Mouse (Mus musculus): ENCODE data around the gene Elmsan1. TPM values are rescaled to one million over a fixed set of nuclear protein-coding genes. Genes with fewer than 3 reads are reported as not detected.

Elmsan1 gene
- polyA plus RNA-seq, 1 experiment from 2014 or later: 8.8 TPM

GRCm38 (mm10) chr12:84192741-84193641 is 25.7 kb downstream of the Elmsan1 start:
- H3K4me2 ChIP-seq (ENCODE audit: low read length): peak overlapping the region; percentile 85
- under 1% methylated on average over 86 of the region's 102 CpGs for WGBS

GRCm38 (mm10) chr12:84192280-84192679 is 26.4 kb downstream of the Elmsan1 start:
- no peak for DNase-seq (ENCODE audit: low spot score)
- no peaks in the 10 kb centered on the region for H3K36me3 ChIP-seq (ENCODE audit: control insufficient read depth, insufficient read depth, low read length)
- H3K4me3 ChIP-seq (ENCODE audit: low read depth, low read length): peak overlapping the region; percentile 72
- H3K4me2 ChIP-seq (ENCODE audit: low read length): peak overlapping the region; percentile 85
- H3K9me3 ChIP-seq (ENCODE audit: control insufficient read depth, low read length): no peaks in the 10 kb centered on the region
- 4% methylated on average over 13 of the region's 13 CpGs for whole genome bisulfite sequencing
- peak overlapping the region; percentile 86 for H3K9ac ChIP-seq (ENCODE audit: low read length)
- peaks cover 73% of the 10 kb centered on the region for H3K4me1 ChIP-seq (replicated peaks; ENCODE audit: control insufficient read depth, insufficient read depth, low read length)
- H3K27me3 ChIP-seq (replicated peaks; ENCODE audit: control insufficient read depth, insufficient read depth, low read length): no peaks in the 10 kb centered on the region
- peak overlapping the region; percentile 99 for H3K27ac ChIP-seq (ENCODE audit: low read depth)
- no peak for ATAC-seq (replicated peaks; ENCODE audit: low FRiP score, low TSS enrichment, low read depth)

More at GRCm38 (mm10) chr12:84192741-84193641, 25.7 kb downstream of the Elmsan1 start:
- ATAC-seq (replicated peaks; ENCODE audit: low FRiP score, low TSS enrichment, low read depth) (peak; percentile 40), DNase-seq (ENCODE audit: low spot score) (peak; percentile 82)
- Histone ChIP-seq H3K36me3 (ENCODE audit: control insufficient read depth, insufficient read depth, low read length) (no peaks in the 10 kb centered on the region), H3K4me1 (replicated peaks; ENCODE audit: control insufficient read depth, insufficient read depth, low read length) (peaks cover 73% of the 10 kb centered on the region), H3K4me3 (ENCODE audit: low read depth, low read length) (peak overlapping the region; percentile 72), H3K9me3 (ENCODE audit: control insufficient read depth, low read length) (no peaks in the 10 kb centered on the region), H3K27ac (ENCODE audit: low read depth) (peak overlapping the region; percentile 99), H3K27me3 (replicated peaks; ENCODE audit: control insufficient read depth, insufficient read depth, low read length) (no peaks in the 10 kb centered on the region), H3K9ac (ENCODE audit: low read length) (peak overlapping the region; percentile 86)

- H3K4me1 ChIP-seq (replicated peaks; ENCODE audit: control insufficient read depth, insufficient read depth, low read length): peaks cover 75% of the 10 kb centered on the region
- H3K4me2 ChIP-seq (ENCODE audit: low read length): peak overlapping the region; percentile 85
- no peak for ATAC-seq (replicated peaks; ENCODE audit: low FRiP score, low TSS enrichment, low read depth)
- DNase-seq (ENCODE audit: low spot score): no peak
- H3K27ac ChIP-seq (ENCODE audit: low read depth): no peak overlapping the region
- no peaks in the 10 kb centered on the region for H3K36me3 ChIP-seq (ENCODE audit: control insufficient read depth, insufficient read depth, low read length)
- peak overlapping the region; percentile 86 for H3K9ac ChIP-seq (ENCODE audit: low read length)
- H3K4me3 ChIP-seq (ENCODE audit: low read depth, low read length): peak overlapping the region; percentile 72
- 0 out of 2 replicates have a peak, but pooled peaks cover under 1% of the 10 kb centered on the region for H3K9me3 ChIP-seq (ENCODE audit: control insufficient read depth, low read length)
- H3K27me3 ChIP-seq (replicated peaks; ENCODE audit: control insufficient read depth, insufficient read depth, low read length): no peaks in the 10 kb centered on the region
- 22% methylated on average over 5 of the region's 5 CpGs for WGBS
Observed at GRCm38 (mm10) chr12:84191770-84192169, 26.9 kb downstream of the Elmsan1 start.

- 0 out of 2 replicates have a peak, but pooled peaks cover 3% of the 10 kb centered on the region for H3K9me3 ChIP-seq (ENCODE audit: control insufficient read depth, low read length)
- H3K4me2 ChIP-seq (ENCODE audit: low read length): peak overlapping the region; percentile 85
- WGBS: 65% methylated on average over 7 of the region's 7 CpGs
- peaks cover 76% of the 10 kb centered on the region for H3K4me1 ChIP-seq (replicated peaks; ENCODE audit: control insufficient read depth, insufficient read depth, low read length)
- no peaks in the 10 kb centered on the region for H3K36me3 ChIP-seq (ENCODE audit: control insufficient read depth, insufficient read depth, low read length)
- H3K27me3 ChIP-seq (replicated peaks; ENCODE audit: control insufficient read depth, insufficient read depth, low read length): no peaks in the 10 kb centered on the region
- 0 out of 2 replicates have a peak overlapping the region, but pooled peaks have one; percentile 72 for H3K4me3 ChIP-seq (ENCODE audit: low read depth, low read length)
- H3K9ac ChIP-seq (ENCODE audit: low read length): no peak overlapping the region
- H3K27ac ChIP-seq (ENCODE audit: low read depth): no peak overlapping the region
- ATAC-seq (replicated peaks; ENCODE audit: low FRiP score, low TSS enrichment, low read depth) (no peak), DNase-seq (ENCODE audit: low spot score) (no peak)
Observed at GRCm38 (mm10) chr12:84191190-84191589, 27.5 kb downstream of the Elmsan1 start.

- Histone ChIP-seq H3K4me2 (ENCODE audit: low read length) (no peak overlapping the region), H3K4me1 (replicated peaks; ENCODE audit: control insufficient read depth, insufficient read depth, low read length) (peaks cover 70% of the 10 kb centered on the region), H3K27me3 (replicated peaks; ENCODE audit: control insufficient read depth, insufficient read depth, low read length) (no peaks in the 10 kb centered on the region), H3K27ac (ENCODE audit: low read depth) (no peak overlapping the region), H3K9me3 (ENCODE audit: control insufficient read depth, low read length) (0 out of 2 replicates have a peak, but pooled peaks cover 3% of the 10 kb centered on the region), H3K9ac (ENCODE audit: low read length) (no peak overlapping the region), H3K36me3 (ENCODE audit: control insufficient read depth, insufficient read depth, low read length) (no peaks in the 10 kb centered on the region), H3K4me3 (ENCODE audit: low read depth, low read length) (no peak overlapping the region)
- DNase-seq (ENCODE audit: low spot score): no peak
- no peak for ATAC-seq (replicated peaks; ENCODE audit: low FRiP score, low TSS enrichment, low read depth)
- 34% methylated on average over 14 of the region's 15 CpGs for WGBS
Observed at GRCm38 (mm10) chr12:84190151-84190820, 28.4 kb downstream of the Elmsan1 start.

GRCm38 (mm10) chr12:84188881-84189444 is 29.7 kb downstream of the Elmsan1 start:
- no peak overlapping the region for H3K9ac ChIP-seq (ENCODE audit: low read length)
- H3K27ac ChIP-seq (ENCODE audit: low read depth): no peak overlapping the region
- H3K36me3 ChIP-seq (ENCODE audit: control insufficient read depth, insufficient read depth, low read length): no peaks in the 10 kb centered on the region
- peaks cover 62% of the 10 kb centered on the region for H3K4me1 ChIP-seq (replicated peaks; ENCODE audit: control insufficient read depth, insufficient read depth, low read length)
- H3K27me3 ChIP-seq (replicated peaks; ENCODE audit: control insufficient read depth, insufficient read depth, low read length): no peaks in the 10 kb centered on the region
- no peak overlapping the region for H3K4me3 ChIP-seq (ENCODE audit: low read depth, low read length)
- no peak overlapping the region for H3K4me2 ChIP-seq (ENCODE audit: low read length)
- no peak for DNase-seq (ENCODE audit: low spot score)
- H3K9me3 ChIP-seq (ENCODE audit: control insufficient read depth, low read length): 0 out of 2 replicates have a peak, but pooled peaks cover 3% of the 10 kb centered on the region
- 67% methylated on average over 14 of the region's 14 CpGs for WGBS
- ATAC-seq (replicated peaks; ENCODE audit: low FRiP score, low TSS enrichment, low read depth): no peak

- WGBS: 64% methylated on average over 15 of the region's 15 CpGs
Observed at GRCm38 (mm10) chr12:84187752-84188601, 30.7 kb downstream of the Elmsan1 start.

More at GRCm38 (mm10) chr12:84187752-84188601, 30.7 kb downstream of the Elmsan1 start:
- no peak overlapping the region for H3K9ac ChIP-seq (ENCODE audit: low read length)
- no peak overlapping the region for H3K4me2 ChIP-seq (ENCODE audit: low read length)
- H3K4me1 ChIP-seq (replicated peaks; ENCODE audit: control insufficient read depth, insufficient read depth, low read length): peaks cover 62% of the 10 kb centered on the region
- H3K27ac ChIP-seq (ENCODE audit: low read depth): peak overlapping the region; percentile 73
- H3K27me3 ChIP-seq (replicated peaks; ENCODE audit: control insufficient read depth, insufficient read depth, low read length): no peaks in the 10 kb centered on the region
- H3K4me3 ChIP-seq (ENCODE audit: low read depth, low read length): no peak overlapping the region
- DNase-seq (ENCODE audit: low spot score) (no peak), ATAC-seq (replicated peaks; ENCODE audit: low FRiP score, low TSS enrichment, low read depth) (no peak)
- no peaks in the 10 kb centered on the region for H3K36me3 ChIP-seq (ENCODE audit: control insufficient read depth, insufficient read depth, low read length)
- H3K9me3 ChIP-seq (ENCODE audit: control insufficient read depth, low read length): 0 out of 2 replicates have a peak, but pooled peaks cover 3% of the 10 kb centered on the region

Data from intestine, embryonic 14.5 days (tissue).